Mouse (Mus musculus): ENCODE measurements around the gene Med13l.
"Not testable (repeated sequence)": the region's sequence is repeated elsewhere in the genome, so short reads cannot be mapped to it uniquely, and the experiment has no call there.

Med13l gene

GRCm38 (mm10) chr5:118632346-118632745 is 71.9 kb downstream of the Med13l start:
- DNase-seq (ENCODE audit: low spot score): no peak

GRCm38 (mm10) chr5:118633106-118633505 is 72.6 kb downstream of the Med13l start:
- no peak for DNase-seq (ENCODE audit: low spot score)

GRCm38 (mm10) chr5:118635476-118636187 is 75.2 kb downstream of the Med13l start:
- DNase-seq (ENCODE audit: low spot score): no peak

DNA sequence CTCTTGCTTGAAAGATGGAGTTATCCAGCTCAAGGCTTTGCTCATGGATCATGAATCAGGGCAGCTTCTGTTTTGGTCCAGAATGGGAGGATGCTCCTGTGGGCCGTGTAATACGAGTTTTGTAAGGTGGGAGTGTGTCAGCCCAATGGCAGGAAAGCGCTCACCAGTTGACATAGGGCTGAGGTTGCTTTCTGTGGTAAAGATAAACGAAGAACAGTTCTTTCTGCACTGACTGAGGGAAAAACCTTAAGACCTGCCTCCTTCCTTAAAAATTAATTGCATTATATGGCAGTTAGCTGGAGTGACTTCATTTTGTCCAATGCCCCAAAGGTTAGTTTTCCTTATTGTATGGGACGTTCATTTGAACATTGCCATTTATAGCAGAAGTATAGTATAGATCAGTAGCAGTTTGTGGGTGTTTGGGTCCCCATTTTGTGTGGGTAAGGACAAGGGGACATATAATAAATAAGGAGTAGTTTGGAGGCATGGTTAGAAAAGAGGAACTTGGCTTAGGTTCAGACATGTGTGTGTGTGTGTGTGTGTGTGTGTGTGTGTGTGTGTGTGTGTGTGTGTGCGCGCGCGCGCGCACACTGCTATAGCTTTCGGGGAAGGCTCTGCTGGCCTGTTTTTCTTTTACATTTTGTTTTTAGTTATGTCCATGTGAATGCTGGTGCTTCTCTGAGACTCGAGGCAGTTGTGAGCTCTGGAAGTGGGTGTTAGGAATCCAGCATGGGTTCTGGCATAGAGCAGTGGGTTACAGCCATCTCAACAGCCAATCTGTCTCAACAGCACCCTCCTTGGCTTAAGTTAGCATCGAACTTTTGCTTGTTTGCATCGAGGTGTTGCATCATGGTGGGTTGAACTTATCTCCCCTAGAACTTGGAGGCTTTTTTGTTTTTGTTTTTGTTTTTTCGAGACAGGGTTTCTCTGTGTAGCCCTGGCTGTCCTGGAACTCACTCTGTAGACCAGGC is 76.2 kb downstream of the Med13l start:
- DNase-seq (ENCODE audit: low spot score): no peak

GRCm38 (mm10) chr5:118637931-118638330 is 77.5 kb downstream of the Med13l start:
- no peak for DNase-seq (ENCODE audit: low spot score)

GRCm38 (mm10) chr5:118638534-118639109 is 78.1 kb downstream of the Med13l start:
- no peak for DNase-seq (ENCODE audit: low spot score)

- DNase-seq (ENCODE audit: low spot score): no peak
Observed at GRCm38 (mm10) chr5:118639117-118639707, 78.7 kb downstream of the Med13l start.

DNA sequence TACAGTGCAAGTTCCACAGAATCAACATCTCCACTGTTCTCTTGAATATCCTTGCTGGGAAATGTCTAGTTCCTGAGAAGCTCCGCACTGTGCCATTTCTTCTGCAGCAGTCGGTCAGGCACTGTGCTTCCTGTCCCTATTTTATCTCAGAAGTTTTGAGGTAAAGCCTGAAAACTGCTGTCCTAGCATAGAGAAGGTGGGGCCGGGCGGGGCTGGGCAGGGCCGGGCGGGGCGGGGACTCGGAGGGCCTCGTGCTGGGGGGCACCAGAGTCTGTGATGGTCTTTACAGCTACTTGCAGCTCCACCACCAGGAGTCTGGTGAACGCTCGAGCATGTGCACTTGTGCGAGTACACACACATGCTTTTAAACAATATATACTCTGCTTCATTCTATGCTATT is 83.6 kb downstream of the Med13l start:
- no peak for DNase-seq (ENCODE audit: low spot score)

- no peak for DNase-seq (ENCODE audit: low spot score)
Observed at GRCm38 (mm10) chr5:118644511-118644910, 84.0 kb downstream of the Med13l start.

- no peak for DNase-seq (ENCODE audit: low spot score)
Observed at GRCm38 (mm10) chr5:118645196-118645805, 84.8 kb downstream of the Med13l start.

DNA sequence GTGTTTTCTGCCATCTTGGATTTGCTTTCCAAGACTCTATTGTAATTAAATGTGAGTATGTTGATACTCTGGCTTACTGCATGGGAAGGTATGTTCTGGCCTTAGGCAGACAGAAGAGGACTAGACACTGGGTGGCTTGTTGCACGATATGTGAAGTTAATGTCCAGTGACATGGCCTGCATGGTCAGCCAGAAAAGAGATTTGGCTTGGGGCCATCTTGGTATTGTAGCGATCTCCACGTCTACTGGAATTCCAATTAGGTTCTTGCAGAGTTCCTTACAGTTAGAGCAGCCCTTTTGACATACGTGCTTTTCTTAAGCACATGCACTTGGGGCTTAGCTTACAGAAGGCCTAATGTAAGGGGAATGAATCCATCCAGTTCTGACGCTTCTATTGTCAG is 86.4 kb downstream of the Med13l start:
- no peak for DNase-seq (ENCODE audit: low spot score)

DNA sequence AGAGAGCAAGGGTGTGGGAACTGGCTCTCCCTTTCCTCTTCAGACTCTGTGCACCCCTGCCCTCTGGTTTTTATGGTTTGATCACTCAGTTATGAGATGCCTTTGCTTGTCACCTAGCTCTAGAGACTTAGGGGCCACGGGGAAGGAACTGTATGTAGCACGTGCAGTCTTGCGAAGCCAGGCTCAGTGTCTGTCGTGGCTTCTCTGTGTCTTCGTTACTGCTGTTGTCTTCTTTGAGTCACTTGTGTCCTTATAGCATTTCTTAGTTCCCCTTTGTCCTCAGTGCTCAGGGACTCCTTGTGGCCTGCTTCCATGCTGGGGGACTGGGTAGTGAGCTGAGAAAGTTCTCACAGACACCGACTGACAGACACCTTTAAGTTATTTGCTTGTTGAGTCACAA is 86.9 kb downstream of the Med13l start:
- DNase-seq (ENCODE audit: low spot score): no peak

DNA sequence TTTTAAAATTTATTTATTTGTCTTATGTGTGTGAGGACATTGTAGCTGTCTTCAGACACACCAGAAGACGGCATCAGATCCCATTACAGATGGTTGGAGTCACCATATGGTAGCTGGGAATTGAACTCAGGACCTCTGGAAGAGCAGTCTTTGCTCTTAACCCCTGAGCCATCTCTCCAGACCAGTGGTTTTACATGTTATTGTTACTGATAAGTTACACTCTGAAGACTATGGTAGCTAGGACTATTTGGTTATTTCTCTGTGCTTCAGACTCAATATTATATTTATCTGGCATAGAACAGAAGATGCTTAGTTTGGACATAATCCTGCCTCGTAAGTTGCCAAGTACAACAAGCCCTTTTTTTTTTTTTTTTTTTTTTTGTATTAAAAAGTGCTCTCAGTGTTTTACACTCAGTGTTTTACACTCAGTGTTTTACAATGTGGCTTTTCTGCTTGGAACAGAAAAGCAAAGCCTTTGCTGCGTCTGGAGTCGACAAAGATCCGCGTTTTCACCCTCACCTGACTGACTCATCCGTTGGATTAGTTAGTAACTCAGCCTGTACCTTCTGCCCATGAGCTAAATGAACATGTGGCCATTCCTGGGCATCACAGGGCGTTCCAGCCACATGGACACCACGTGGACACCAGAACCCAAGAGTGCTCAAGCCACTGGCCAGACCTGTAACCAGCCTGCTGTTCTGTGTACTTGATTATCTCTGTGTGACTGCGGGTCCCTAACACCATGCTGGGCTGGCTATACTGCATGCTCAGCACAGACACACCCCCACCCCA is 88.9 kb downstream of the Med13l start:
- DNase-seq (ENCODE audit: low spot score): no peak

- no peak for DNase-seq (ENCODE audit: low spot score)
Observed at GRCm38 (mm10) chr5:118650007-118650548, 89.6 kb downstream of the Med13l start.

GRCm38 (mm10) chr5:118650746-118651145 is 90.3 kb downstream of the Med13l start:
- no peak for DNase-seq (ENCODE audit: low spot score)

DNA sequence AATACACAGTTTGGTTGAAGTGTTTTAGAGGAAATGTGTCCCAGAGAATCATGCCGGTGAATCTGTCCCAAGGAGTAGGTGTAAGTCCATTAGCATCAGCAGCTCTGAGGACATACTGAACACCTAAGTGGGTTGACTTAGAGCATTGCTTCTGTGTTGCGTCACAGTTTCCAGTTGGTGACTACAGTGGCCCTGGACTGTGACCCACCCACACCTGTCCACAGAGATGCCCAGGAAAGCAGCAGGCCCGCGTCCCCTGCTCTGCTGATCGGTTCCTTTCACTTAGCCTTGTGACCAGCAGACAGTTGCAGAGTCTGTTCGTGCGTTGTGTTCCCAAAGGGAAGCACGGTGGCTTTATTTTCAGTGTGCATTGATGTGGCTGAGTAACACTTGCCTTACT is 92.1 kb downstream of the Med13l start:
- DNase-seq (ENCODE audit: low spot score): no peak

DNA sequence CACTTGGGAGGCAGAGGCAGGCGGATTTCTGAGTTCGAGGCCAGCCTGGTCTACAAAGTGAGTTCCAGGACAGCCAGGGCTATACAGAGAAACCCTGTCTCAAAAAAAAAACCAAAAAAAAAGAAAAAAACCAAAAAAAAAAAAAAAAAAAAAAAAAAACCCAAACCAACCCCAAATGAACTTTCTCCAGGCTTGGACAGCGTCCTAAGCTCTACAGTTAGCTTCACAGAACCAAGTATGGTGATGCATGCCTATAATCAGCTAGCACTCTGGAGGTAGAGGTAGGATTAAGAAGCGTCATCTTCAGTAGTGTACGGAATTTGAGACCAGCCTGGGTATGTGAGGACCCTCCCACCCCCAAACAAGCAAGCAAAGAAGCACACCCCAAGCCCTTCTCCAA is 92.6 kb downstream of the Med13l start:
- DNase-seq (ENCODE audit: low spot score): not testable (repeated sequence)

DNA sequence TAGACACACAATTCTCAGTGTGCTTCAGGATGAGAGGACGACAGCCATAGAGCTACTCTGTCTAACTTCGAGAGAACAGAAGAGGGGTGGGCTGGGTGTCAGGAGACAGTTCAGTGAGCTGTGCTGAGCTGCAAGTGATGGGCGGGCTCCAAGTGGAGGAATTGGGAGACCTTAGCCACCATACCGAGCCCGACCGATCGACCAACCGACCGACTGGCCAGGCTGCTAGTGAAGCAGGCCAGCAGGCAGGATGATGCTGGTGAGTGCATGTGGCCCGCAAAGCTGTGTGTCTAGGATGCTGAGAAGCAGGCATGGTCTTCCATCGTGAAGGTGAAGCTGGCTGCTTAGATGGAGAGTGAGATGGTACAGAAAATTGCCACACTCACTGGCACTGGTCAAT is 94.1 kb downstream of the Med13l start:
- no peak for DNase-seq (ENCODE audit: low spot score)

DNA sequence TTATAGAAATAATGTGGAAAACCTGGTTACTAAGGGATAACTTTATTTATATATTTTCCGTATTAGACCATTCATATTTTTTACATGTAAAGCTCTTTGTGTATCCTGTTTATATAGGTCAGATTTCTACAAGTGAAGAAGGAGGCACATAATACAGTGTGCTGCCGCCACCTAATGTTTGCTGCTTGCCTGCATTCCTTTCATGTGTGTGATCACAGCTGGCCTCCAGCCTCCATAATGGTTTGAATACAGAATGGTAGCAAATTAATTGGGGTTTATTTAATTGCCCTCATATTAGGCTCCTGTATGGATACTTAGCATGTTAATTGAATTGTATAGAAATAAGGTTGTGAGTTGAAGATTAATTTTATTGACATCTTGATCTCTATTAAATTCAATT is 94.5 kb downstream of the Med13l start:
- no peak for DNase-seq (ENCODE audit: low spot score)

GRCm38 (mm10) chr5:118655428-118655827 is 94.9 kb downstream of the Med13l start:
- DNase-seq (ENCODE audit: low spot score): no peak

GRCm38 (mm10) chr5:118655966-118656365 is 95.5 kb downstream of the Med13l start:
- DNase-seq (ENCODE audit: low spot score): no peak

All from left cerebral cortex, adult 11 months (tissue).